Mouse (Mus musculus): Measurements from ENCODE around the gene Tbx1. TPM values are rescaled to one million over a fixed set of nuclear protein-coding genes. Genes with fewer than 3 reads are reported as not detected.

Tbx1 gene
- 1 to 10 TPM; 1.6 to 2.4 TPM for total RNA-seq (2021)
- long read RNA-seq, partial matches to known transcripts: 2 of 3 reads
- long read RNA-seq, other reads (novel, unspliced or antisense): 0 of 3 reads

GRCm38 (mm10) chr16:18589804-18590790 is at the start of gene Tbx1:
TSS of gene Tbx1 (minus strand) at chr16:18590671.
- no peak for DNase-seq (ENCODE audit: low spot score in 2 of 2)

GRCm38 (mm10) chr16:18639382-18639929 is 49.0 kb upstream of the Tbx1 start:
- no peak for DNase-seq (ENCODE audit: low spot score in 2 of 2)

DNA sequence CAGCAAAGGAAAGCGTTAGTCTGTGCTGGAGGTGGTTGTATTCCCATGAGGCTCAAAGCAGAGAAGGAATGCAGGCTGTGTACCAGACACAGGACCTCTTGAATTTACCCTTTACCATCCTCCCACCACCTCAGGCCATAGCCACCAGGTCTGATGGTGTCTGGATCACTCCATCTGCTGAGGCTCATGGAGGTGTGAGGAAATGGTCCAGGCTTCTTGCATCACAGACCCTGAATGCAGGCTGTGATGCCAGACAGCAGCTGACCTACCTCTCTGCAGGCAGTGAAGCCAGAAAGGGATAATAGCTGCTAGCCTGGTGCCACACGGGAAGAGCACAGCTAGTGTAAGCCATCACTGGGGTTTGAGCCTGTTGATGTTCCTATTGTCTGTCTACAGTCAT is 47.9 kb upstream of the Tbx1 start:
- no peak for DNase-seq (ENCODE audit: low spot score in 2 of 2)

DNA sequence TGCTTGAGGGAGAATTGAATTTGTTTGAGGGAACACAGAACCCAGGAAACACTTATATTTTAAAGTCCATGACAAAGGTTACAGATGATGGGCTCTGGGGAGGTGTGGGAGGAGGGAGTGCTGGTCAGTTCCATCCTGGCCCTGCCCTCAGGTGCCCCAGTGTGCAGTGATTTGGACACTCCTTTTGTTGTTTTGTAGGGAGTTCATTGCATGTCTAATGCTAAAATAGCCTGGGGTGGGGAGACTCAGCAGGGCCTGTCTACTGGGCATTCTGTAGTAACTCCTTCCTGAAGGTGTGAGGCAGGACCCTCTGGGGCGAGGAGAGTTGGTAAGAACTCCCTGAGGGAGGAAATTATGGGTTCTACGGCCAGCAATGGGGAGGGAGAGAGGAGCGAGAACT is 46.3 kb upstream of the Tbx1 start:
- DNase-seq (ENCODE audit: low spot score in 2 of 2): no peak

- no peak for DNase-seq (ENCODE audit: low spot score in 2 of 2)
Observed at GRCm38 (mm10) chr16:18636401-18636800, 45.9 kb upstream of the Tbx1 start.

DNA sequence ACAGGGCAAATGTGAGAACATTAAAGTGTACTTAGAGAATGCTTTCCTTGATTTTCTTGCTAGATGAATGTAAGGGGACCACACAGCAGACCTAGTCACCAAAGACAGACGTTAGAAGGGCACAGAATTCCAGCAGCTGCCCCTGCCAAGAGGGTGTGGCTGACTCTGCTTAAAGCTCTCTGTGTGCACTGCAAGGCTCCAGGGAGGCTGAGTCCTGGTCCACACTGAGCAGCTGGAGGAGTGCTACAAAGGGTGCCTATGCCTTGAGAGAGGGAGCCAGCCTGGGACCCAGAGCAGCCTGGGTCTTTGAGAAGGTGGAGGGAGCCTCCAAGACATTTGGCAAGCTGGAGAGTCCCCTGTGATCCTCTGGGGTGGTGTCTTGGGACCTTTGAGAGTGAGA is 42.9 kb upstream of the Tbx1 start:
- DNase-seq (ENCODE audit: low spot score in 2 of 2): no peak

GRCm38 (mm10) chr16:18632816-18633215 is 42.3 kb upstream of the Tbx1 start:
- DNase-seq (ENCODE audit: low spot score in 2 of 2): no peak

DNA sequence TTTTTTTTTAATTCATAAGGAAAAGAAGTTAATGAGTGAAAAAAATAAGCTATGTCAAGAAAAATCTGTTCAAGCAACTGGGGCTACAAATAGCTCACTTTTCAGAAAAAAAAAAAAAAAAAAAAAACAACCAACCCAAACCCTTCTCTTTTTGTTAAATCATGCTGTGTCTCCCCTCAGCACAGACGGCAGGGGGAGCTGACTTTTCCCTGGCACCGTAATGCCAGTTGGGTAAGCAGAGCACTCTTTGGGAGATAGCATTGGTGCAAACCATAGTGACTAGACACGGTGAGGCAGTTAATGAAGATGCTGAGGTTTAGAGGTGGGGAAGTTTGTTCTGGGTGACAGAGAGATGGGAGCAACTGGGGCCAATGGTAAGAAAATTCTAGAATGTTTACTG is 41.6 kb upstream of the Tbx1 start:
- peak in 1 of 2 experiments; percentile 39 for DNase-seq (ENCODE audit: low spot score in 2 of 2)

DNA sequence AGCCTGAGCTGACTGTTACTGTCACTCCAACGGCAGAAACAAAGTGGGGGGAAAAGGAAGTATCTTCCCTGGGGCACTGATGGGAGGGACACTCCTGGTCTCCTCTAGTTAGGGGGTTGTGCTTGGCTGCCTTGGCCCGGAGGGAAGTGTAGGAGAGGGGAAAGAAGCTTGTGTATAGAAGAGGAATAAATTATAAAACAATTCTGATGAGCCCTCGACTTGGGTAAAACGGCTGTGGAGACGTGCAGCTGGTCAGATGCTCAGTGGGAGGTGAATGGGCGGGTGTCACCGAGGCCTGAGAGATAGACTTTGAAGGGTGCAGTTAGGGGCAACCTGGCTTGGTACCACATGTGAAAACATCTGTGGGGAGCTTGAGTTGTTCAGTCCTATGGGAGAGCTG is 40.7 kb upstream of the Tbx1 start:
- no peak for DNase-seq (ENCODE audit: low spot score in 2 of 2)

DNA sequence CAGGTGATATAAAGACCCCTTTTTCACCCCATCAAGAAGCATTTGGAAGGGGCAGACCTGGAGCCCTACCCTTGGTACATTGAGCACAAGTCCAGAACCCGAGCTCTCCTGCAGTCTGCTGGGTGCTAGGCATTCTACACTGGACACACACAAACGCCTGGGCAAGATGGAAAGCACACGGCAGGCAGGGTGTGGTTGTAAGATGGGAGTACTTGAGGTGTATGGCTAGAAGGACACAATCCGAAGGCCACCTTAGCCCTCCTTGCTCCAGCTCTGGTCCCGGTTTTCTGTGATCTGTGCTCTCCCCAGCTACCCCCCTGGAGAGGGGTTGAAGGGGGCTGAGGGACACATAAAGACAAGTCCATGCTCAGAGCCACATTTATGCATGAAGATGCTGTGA is 39.8 kb upstream of the Tbx1 start:
- DNase-seq (ENCODE audit: low spot score in 2 of 2): no peak

DNA sequence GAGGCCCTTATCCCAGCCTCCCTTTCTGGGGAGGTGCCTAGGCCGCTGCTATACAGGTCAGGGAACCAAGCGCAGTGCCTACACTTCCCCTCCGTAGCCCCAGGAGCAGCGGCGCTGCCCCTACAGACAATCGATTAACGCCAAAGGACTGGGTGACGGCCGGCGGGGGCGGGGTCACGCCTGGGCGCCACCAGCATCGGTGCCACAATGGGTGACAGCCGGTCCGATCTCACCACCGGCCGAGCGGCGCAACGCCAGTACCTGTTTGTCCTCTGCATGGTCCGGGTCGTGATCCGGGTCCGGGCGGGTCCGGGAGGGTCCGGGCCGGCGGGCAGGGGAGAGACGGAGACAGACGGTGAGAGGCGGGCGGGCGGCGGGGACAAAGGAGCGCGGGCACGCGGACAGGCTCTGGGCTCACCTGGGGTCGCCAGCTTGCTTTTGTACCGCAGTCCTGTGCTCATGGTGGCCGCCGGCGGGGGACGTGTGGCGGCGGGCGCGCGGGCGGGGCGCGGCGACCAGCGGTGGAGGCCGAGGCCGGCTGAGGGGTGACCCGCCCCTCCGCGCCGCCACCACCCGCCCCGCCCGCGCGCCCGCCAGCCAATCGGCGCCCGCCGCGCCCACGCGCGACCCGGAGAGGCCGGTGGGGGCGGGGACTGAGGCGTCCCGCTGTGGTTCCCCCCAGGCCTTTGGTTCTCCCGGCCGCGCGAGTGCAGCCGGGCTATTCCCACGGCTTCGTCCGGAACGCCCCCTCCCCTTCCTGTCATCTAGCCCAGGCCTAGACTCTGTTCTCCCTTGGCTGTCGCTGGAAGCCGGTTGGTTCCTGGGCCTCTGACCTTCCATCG is 39.1 kb upstream of the Tbx1 start, which contains the start of gene Sept5:
Gene Sept5, minus strand, starts transcription at position 565 of the 842 bp plus-strand sequence.
- peak in 1 of 2 experiments; percentile 66 for DNase-seq (ENCODE audit: low spot score in 2 of 2)

GRCm38 (mm10) chr16:18628948-18629340 is 38.5 kb upstream of the Tbx1 start:
- DNase-seq (ENCODE audit: low spot score in 2 of 2): no peak

GRCm38 (mm10) chr16:18628206-18628947 is 37.9 kb upstream of the Tbx1 start:
- DNase-seq (ENCODE audit: low spot score in 2 of 2): peak in 1 of 2 experiments; percentile 44

GRCm38 (mm10) chr16:18627163-18627562 is 36.7 kb upstream of the Tbx1 start:
- DNase-seq (ENCODE audit: low spot score in 2 of 2): peak in 1 of 2 experiments; percentile 21

DNA sequence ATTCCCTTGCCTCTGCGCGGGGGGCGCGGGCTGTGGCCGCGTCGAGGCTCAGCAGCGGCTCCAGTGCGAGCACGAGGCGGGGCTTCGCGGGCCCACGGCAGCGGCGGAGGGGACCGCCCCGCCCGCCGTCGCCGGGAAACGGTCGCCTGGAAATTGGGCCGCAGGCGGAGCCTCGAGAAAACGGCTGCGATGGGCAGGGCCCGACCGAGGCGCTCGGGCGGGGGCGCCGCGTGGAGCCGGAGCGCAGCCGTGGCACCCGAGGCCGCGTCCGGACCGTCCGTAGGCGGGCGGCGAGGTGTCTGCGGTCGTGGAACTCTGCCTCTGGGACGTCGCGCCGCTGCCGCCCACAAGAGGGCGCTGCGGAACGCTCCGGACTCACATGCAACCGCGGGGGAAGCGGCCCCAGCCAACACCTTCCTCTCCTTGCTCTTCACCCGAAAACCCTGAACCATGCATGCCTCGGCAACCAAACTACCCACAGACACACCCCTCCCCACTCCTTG is 36.0 kb upstream of the Tbx1 start, which contains the start of gene Gm49601:
Gene Gm49601, minus strand, starts transcription at position 52 of the 503 bp plus-strand sequence.
- DNase-seq (ENCODE audit: low spot score in 2 of 2): peak; percentile 80 to 92

DNA sequence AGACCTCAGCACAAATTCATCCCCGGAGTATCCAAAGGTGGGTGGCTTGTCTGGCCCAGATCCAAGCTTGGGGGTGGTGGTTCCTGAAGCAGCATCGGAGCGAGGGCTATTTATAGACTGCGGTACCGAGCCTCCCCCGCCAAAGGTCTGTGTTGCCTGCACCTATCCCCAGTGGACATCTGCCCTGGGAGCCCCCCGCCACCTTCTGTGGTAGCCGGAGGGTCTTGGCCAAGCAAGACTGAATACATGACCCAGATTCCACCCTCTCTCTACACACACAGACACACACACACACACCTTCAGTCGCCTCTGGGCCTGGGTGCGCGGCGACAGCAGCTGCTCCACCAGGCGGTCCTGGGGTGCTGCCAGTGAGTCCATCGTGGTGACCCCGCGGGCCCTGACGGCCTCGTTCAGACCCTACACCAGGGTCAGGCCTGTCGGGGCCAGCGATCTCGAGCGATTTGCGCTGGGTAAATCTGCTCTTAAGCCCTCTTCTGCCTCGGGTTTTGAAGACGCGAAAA is 35.4 kb upstream of the Tbx1 start:
- DNase-seq (ENCODE audit: low spot score in 2 of 2): peak in 1 of 2 experiments; percentile 81

DNA sequence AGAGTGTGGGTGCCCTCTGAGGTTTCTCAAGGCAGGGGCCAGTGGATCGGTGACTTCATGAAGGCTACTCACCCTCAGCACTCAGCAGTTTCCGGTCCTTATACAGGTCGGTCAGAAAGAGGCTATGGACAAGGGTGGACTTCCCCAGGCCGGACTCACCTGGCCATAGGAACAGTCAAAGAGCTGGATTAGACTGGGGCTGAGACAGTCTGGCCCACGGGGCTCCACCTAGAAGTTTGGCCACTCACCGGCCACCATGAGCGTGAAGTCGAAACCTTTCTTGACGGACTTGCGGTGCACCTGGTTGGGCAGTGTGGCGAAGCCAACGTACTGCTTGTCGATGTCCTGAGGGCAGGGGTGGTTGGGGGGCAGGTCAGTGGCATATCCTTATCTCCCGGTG is 34.6 kb upstream of the Tbx1 start:
- DNase-seq (ENCODE audit: low spot score in 2 of 2): peak in 1 of 2 experiments; percentile 20

DNA sequence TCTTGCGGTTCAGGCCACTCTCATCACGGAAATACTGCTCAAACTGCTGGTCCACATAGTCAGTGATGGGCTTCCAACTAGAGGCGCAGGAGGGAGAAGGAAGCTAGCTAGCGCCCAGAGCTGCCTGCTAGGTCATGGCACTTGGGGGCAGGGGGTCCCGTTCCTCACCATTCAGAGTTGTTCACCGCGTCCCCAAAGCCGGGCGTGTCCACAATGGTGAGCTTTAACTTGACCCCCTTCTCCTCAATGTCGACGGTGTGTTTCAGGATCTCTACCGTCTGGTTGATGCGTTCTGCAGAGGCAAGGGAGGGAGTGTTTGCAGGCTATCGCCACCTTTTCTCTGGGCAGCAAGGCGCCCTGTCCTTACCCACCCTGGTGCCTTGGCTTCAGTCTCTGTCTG is 34.2 kb upstream of the Tbx1 start:
- DNase-seq (ENCODE audit: low spot score in 2 of 2): no peak

DNA sequence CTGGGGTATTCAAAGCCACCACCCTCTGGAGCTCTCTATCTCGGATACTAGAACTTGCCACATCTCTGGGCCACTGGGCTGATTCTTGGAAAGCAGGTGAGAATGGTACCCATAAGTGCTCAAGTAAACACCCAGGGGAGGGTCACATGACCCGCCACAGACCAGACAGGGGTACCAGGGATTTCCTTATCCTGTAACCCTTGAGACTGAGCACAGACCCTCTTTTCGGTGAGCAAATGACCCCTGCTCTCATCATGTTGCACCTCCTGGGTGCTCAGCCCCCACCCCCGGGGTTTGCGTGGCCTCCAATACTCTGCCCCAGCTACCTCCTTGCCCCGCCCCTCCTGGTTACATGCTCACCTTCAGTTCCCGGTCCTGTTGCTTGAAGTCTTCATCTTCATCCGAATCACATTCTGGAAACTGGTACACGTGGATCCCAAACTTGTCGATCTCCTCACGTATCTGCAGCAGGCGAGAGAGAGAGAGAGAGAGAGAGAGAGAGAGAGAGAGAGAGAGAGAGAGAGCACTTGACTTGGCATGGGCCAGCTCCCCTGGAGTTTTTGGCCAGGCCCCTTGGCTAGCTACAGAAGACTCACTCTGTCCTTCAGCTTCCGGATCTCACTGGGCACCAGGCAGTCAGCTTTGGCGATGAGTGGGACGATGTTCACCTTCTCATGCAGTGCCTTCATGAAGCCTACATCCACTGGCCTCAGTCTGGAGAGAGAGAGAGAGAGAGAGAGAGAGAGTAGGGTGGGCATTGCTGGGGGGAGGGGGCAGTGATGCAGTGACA is 33.5 kb upstream of the Tbx1 start:
- peak in 1 of 2 experiments; percentile 35 for DNase-seq (ENCODE audit: low spot score in 2 of 2)
